Mouse (Mus musculus): ENCODE data around the gene Pwwp2a.

The Pwwp2a gene

GRCm38 (mm10) chr11:43681472-43682414 is at the start of gene Pwwp2a:
Gene Pwwp2a (plus strand): TSS chr11:43681998.
- peak; percentile 100 for DNase-seq (ENCODE audit: low read depth, low spot score)

GRCm38 (mm10) chr11:43632566-43632965 is 49.2 kb upstream of the Pwwp2a start:
- peak; percentile 84 for DNase-seq (ENCODE audit: low read depth, low spot score)

- DNase-seq (ENCODE audit: low read depth, low spot score): no peak
Observed at GRCm38 (mm10) chr11:43633165-43633564, 48.6 kb upstream of the Pwwp2a start.

- no peak for DNase-seq (ENCODE audit: low read depth, low spot score)
Observed at GRCm38 (mm10) chr11:43633658-43634401, 48.0 kb upstream of the Pwwp2a start.

- DNase-seq (ENCODE audit: low read depth, low spot score): peak; percentile 54
Observed at GRCm38 (mm10) chr11:43636761-43637160, 45.0 kb upstream of the Pwwp2a start.

GRCm38 (mm10) chr11:43638486-43638885 is 43.3 kb upstream of the Pwwp2a start:
- DNase-seq (ENCODE audit: low read depth, low spot score): no peak

- peak; percentile 39 for DNase-seq (ENCODE audit: low read depth, low spot score)
Observed at GRCm38 (mm10) chr11:43643180-43643591, 38.6 kb upstream of the Pwwp2a start.

GRCm38 (mm10) chr11:43645286-43645685 is 36.5 kb upstream of the Pwwp2a start:
- no peak for DNase-seq (ENCODE audit: low read depth, low spot score)

GRCm38 (mm10) chr11:43653051-43653475 is 28.7 kb upstream of the Pwwp2a start:
- DNase-seq (ENCODE audit: low read depth, low spot score): no peak

GRCm38 (mm10) chr11:43656464-43656863 is 25.3 kb upstream of the Pwwp2a start:
- no peak for DNase-seq (ENCODE audit: low read depth, low spot score)

- no peak for DNase-seq (ENCODE audit: low read depth, low spot score)
Observed at GRCm38 (mm10) chr11:43658010-43658409, 23.8 kb upstream of the Pwwp2a start.

GRCm38 (mm10) chr11:43667038-43667745 is 14.6 kb upstream of the Pwwp2a start:
- DNase-seq (ENCODE audit: low read depth, low spot score): no peak

- no peak for DNase-seq (ENCODE audit: low read depth, low spot score)
Observed at GRCm38 (mm10) chr11:43682415-43683217, 818 bp downstream of the Pwwp2a start.

GRCm38 (mm10) chr11:43688850-43689249 is 7.1 kb downstream of the Pwwp2a start:
- no peak for DNase-seq (ENCODE audit: low read depth, low spot score)

- no peak for DNase-seq (ENCODE audit: low read depth, low spot score)
Observed at GRCm38 (mm10) chr11:43696623-43697022, 14.8 kb downstream of the Pwwp2a start.

- no peak for DNase-seq (ENCODE audit: low read depth, low spot score)
Observed at GRCm38 (mm10) chr11:43698621-43699020, 16.8 kb downstream of the Pwwp2a start.

GRCm38 (mm10) chr11:43700291-43700690 is 18.5 kb downstream of the Pwwp2a start:
- DNase-seq (ENCODE audit: low read depth, low spot score): no peak

GRCm38 (mm10) chr11:43703552-43703951 is 21.8 kb downstream of the Pwwp2a start:
- DNase-seq (ENCODE audit: low read depth, low spot score): no peak

GRCm38 (mm10) chr11:43705751-43706150 is 24.0 kb downstream of the Pwwp2a start:
- DNase-seq (ENCODE audit: low read depth, low spot score): no peak

- no peak for DNase-seq (ENCODE audit: low read depth, low spot score)
Observed at GRCm38 (mm10) chr11:43708409-43708808, 26.6 kb downstream of the Pwwp2a start.

- no peak for DNase-seq (ENCODE audit: low read depth, low spot score)
Observed at GRCm38 (mm10) chr11:43712178-43712577, 30.4 kb downstream of the Pwwp2a start.
